ENCODE assay signal across 8 mouse cellular contexts in genomic region chr9:64340351-64341253, GRCm38 (mm10). TPM values are rescaled to one million over a fixed set of nuclear protein-coding genes. Genes with fewer than 3 reads are reported as not detected.
DNase-seq lines count a peak whose midpoint lies in the region; ATAC-seq and TF ChIP-seq lines count a peak whose summit lies in the region.

No protein-coding gene starts in this region.

- no peaks in the 10 kb centered on the region for H3K9me3 ChIP-seq in embryonic facial prominence, embryonic 14.5 days (ENCODE audit: control insufficient read depth, low read length)
- no peaks in the 10 kb centered on the region for H3K9me3 ChIP-seq in limb, embryonic 13.5 days
- H3K9me3 ChIP-seq in midbrain, embryonic 15.5 days: no peaks in the 10 kb centered on the region

- TF ChIP-seq CTCF in bone marrow, adult 2 months (IDR thresholded peaks at IDR 0.05; ENCODE audit: control insufficient read depth, insufficient read depth, low read length): no peak

- H3K9ac ChIP-seq in embryonic facial prominence, embryonic 14.5 days (ENCODE audit: low read depth, low read length): peak overlapping the region; percentile 98
- peak overlapping the region; percentile 100 for H3K9ac ChIP-seq in limb, embryonic 13.5 days
- H3K9ac ChIP-seq in midbrain, embryonic 15.5 days: peak overlapping the region; percentile 97

- peak overlapping the region; percentile 55 for H3K4me2 ChIP-seq in embryonic facial prominence, embryonic 14.5 days (ENCODE audit: low read depth, low read length)
- H3K4me2 ChIP-seq in limb, embryonic 13.5 days (replicated peaks): peak overlapping the region; percentile 72
- H3K4me2 ChIP-seq in midbrain, embryonic 15.5 days: peak overlapping the region; percentile 83

- DNase-seq in A20 (ENCODE audit: low read depth, low spot score): peak; percentile 87
- DNase-seq in embryonic facial prominence, embryonic 14.5 days (ENCODE audit: low spot score): peak; percentile 84
- DNase-seq in heart, adult 9 months (ENCODE audit: low spot score in 2 of 2): peak; percentile 71 to 73
- peak; percentile 71 for DNase-seq in kidney, adult 9 months
- peak; percentile 55 to 69 for DNase-seq in spleen, adult 18-20 months

- ATAC-seq in embryonic facial prominence, embryonic 14.5 days (ENCODE audit: low read depth): peak; percentile 90
- peak; percentile 89 for ATAC-seq in limb, embryonic 13.5 days (ENCODE audit: low FRiP score, low read depth)
- ATAC-seq in midbrain, embryonic 15.5 days (replicated peaks): peak; percentile 93

- H3K27me3 ChIP-seq in embryonic facial prominence, embryonic 14.5 days (replicated peaks; ENCODE audit: control insufficient read depth, insufficient read depth, low read length): no peaks in the 10 kb centered on the region
- H3K27me3 ChIP-seq in limb, embryonic 13.5 days: no peaks in the 10 kb centered on the region
- no peaks in the 10 kb centered on the region for H3K27me3 ChIP-seq in midbrain, embryonic 15.5 days (replicated peaks)

- H3K4me1 ChIP-seq in bone marrow, adult 2 months (ENCODE audit: control insufficient read depth, insufficient read depth, low read length): no peaks in the 10 kb centered on the region; the same call in 1 of the 2 replicates
- peaks cover 4% of the 10 kb centered on the region; the same call in 1 of the 2 replicates for H3K4me1 ChIP-seq in embryonic facial prominence, embryonic 14.5 days (ENCODE audit: control insufficient read depth, insufficient read depth, low read length)
- H3K4me1 ChIP-seq in limb, embryonic 13.5 days: peaks cover 27% of the 10 kb centered on the region
- H3K4me1 ChIP-seq in midbrain, embryonic 15.5 days: peaks cover 29% of the 10 kb centered on the region

- peak overlapping the region; percentile 72 for H3K4me3 ChIP-seq in bone marrow, adult 2 months (replicated peaks; ENCODE audit: control insufficient read depth, low read depth, low read length)
- H3K4me3 ChIP-seq in embryonic facial prominence, embryonic 14.5 days (ENCODE audit: low read depth, low read length): peak overlapping the region; percentile 62
- H3K4me3 ChIP-seq in limb, embryonic 13.5 days: peak overlapping the region; percentile 78
- peak overlapping the region; percentile 56 for H3K4me3 ChIP-seq in midbrain, embryonic 15.5 days

- peaks cover 22% of the 10 kb centered on the region for H3K36me3 ChIP-seq in embryonic facial prominence, embryonic 14.5 days (ENCODE audit: control insufficient read depth, insufficient read depth, low read length)
- H3K36me3 ChIP-seq in limb, embryonic 13.5 days: peaks cover 17% of the 10 kb centered on the region
- 0 out of 2 replicates have a peak, but pooled peaks cover 1% of the 10 kb centered on the region for H3K36me3 ChIP-seq in midbrain, embryonic 15.5 days (replicated peaks)

- TF ChIP-seq POLR2A in bone marrow, adult 2 months (IDR thresholded peaks at IDR 0.05; ENCODE audit: borderline replicate concordance, control insufficient read depth, low read depth, low read length): peak; percentile 65; the same call in 1 of the 2 replicates

- peak overlapping the region; percentile 94 for H3K27ac ChIP-seq in bone marrow, adult 2 months (ENCODE audit: control insufficient read depth, insufficient read depth, low read depth, low read length, poor library complexity)
- H3K27ac ChIP-seq in embryonic facial prominence, embryonic 14.5 days (replicated peaks; ENCODE audit: low read depth, low read length): peak overlapping the region; percentile 99
- peak overlapping the region; percentile 100 for H3K27ac ChIP-seq in limb, embryonic 13.5 days
- H3K27ac ChIP-seq in midbrain, embryonic 15.5 days: peak overlapping the region; percentile 98

- WGBS in bone marrow, adult 2 months: under 1% methylated on average over 85 of the region's 85 CpGs
- 1% methylated on average over 67 of the region's 85 CpGs for whole genome bisulfite sequencing in embryonic facial prominence, embryonic 14.5 days
- WGBS in limb, embryonic 13.5 days: 0% methylated on average over 85 of the region's 85 CpGs
- under 1% methylated on average over 85 of the region's 85 CpGs for WGBS in midbrain, embryonic 15.5 days

RNA-seq across cellular contexts. Expression of gene Dis3l, which starts 0.5 kb away (rescaled TPM):
- polyA plus RNA-seq in bone marrow, adult 2 months (2011; ENCODE audit: insufficient read depth, insufficient read length, low replicate concordance, missing spikeins): 7.2 and 16.9 TPM in 2 replicates
- polyA plus RNA-seq in embryonic facial prominence, embryonic 14.5 days (2014; fragmentation: Nextera tagmentation; extraction: Ambion mirVana): 19.5 and 19.6 TPM in 2 replicates
- 21.4 and 23.0 TPM in 2 replicates for polyA plus RNA-seq in limb, embryonic 13.5 days (2015; fragmentation: Nextera tagmentation; extraction: Ambion mirVana)
- polyA plus RNA-seq in midbrain, embryonic 15.5 days (2015; fragmentation: Nextera tagmentation; extraction: Ambion mirVana): 22.8 and 25.5 TPM in 2 replicates

RNA-seq across cellular contexts. Expression of gene Megf11, which starts 44.8 kb away (rescaled TPM):
- not detected in 2 replicates for polyA plus RNA-seq in bone marrow, adult 2 months (2011; ENCODE audit: insufficient read depth, insufficient read length, low replicate concordance, missing spikeins)
- polyA plus RNA-seq in embryonic facial prominence, embryonic 14.5 days (2014; fragmentation: Nextera tagmentation; extraction: Ambion mirVana): 1.1 and 1.3 TPM in 2 replicates
- polyA plus RNA-seq in limb, embryonic 13.5 days (2015; fragmentation: Nextera tagmentation; extraction: Ambion mirVana): 1.2 TPM in 2 replicates
- 20.2 and 22.4 TPM in 2 replicates for polyA plus RNA-seq in midbrain, embryonic 15.5 days (2015; fragmentation: Nextera tagmentation; extraction: Ambion mirVana)

RNA-seq across cellular contexts. Expression of gene Tipin, which starts 59.2 kb away (rescaled TPM):
- polyA plus RNA-seq in bone marrow, adult 2 months (2011; ENCODE audit: insufficient read depth, insufficient read length, low replicate concordance, missing spikeins): 82.0 and 115 TPM in 2 replicates
- polyA plus RNA-seq in embryonic facial prominence, embryonic 14.5 days (2014; fragmentation: Nextera tagmentation; extraction: Ambion mirVana): 168 and 218 TPM in 2 replicates
- polyA plus RNA-seq in limb, embryonic 13.5 days (2015; fragmentation: Nextera tagmentation; extraction: Ambion mirVana): 218 and 225 TPM in 2 replicates
- 57.0 and 67.9 TPM in 2 replicates for polyA plus RNA-seq in midbrain, embryonic 15.5 days (2015; fragmentation: Nextera tagmentation; extraction: Ambion mirVana)

Comparison
In these comparisons a context has a peak if more than half of its experiments do, and no peak if none do; other contexts are left out.
1. Peak in every context shown above with its lines: DNase-seq, ATAC-seq, H3K4me3 ChIP-seq and H3K27ac ChIP-seq.